Mouse (Mus musculus) gastrocnemius, adult 18-20 months (tissue): ENCODE results near the gene Tut1. TPM values are rescaled to one million over a fixed set of nuclear protein-coding genes. Genes with fewer than 3 reads are reported as not detected.
A peak's percentile ranks its signal among the peaks of the same experiment; 100 is the strongest.
"Not testable (repeated sequence)": the region's sequence is repeated elsewhere in the genome, so short reads cannot be mapped to it uniquely, and the experiment has no call there.

ENCODE experiments used
- DNase-seq: peaks from one replicate; pipeline ENCODE4 v3.0.0; 2021; ENCODE audit warnings: low spot score
- total RNA-seq, 2 experiments: library from RNA; stranded (reverse); gene quantifications; 2 replicates each; pipeline ENCODE4 v1.2.3; 2021

Gene Tut1
- total RNA-seq, 2 experiments from 2014 or later = 7.6 to 8.2 TPM

DNA sequence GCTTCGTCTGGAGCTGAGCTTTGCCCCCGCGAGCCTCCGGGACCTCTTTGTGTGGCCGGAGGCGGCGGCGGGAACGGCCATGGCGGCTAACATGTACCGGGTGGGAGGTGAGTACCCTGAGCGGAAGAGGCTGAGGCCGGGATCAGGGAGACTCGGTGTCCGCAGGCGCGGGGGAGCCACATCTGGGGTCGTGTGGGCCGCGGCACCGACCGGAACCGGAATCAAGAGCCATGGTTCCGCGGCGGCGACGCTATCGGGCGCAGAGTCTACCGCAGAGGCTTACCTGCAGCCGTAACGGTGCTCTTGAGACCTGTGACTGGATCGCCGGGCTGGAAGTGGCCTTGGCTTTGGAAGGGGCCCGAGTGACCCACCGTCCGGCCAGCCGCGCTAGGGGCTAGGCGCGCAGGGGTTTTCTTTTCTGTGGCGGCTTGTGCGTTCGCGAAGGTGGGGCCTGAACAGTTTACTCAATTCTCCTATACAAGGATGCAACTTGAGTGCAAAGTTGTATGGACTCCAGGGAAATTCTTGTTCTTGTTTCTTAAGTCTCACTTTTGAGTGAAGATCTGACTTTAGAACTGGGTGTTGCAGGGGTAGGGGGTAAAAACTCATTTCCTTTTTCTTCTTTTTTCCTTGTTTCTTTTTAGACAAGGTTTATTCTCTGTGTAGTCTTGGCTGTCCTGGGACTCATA, 11.2 kb upstream of the Tut1 start:
- no peak for DNase-seq

DNA sequence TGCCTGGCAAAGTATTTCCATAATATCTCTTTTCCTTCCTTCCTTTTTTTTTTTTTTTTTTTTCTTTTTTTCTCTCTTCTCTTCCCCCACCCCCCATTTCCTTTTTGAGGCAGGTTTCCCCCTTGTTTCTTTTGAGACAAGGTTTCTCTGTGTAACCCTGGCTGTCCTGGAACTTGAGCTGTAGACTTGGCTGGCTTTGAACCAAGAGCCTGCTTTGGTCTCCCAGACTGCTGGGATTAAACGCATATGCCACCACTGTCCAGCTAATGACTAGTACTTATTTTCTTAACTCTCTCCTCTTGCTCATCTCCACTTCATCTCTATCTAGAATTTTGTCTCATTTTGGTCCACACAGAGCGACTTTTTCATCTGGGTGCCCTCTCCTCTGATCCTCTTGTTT, 10.6 kb upstream of the Tut1 start:
- no peak for DNase-seq

GRCm38 (mm10) chr19:8944062-8944461, 9.6 kb upstream of the Tut1 start:
- no peak for DNase-seq

GRCm38 (mm10) chr19:8944750-8945149, 8.9 kb upstream of the Tut1 start:
- peak; percentile 68 for DNase-seq

DNA sequence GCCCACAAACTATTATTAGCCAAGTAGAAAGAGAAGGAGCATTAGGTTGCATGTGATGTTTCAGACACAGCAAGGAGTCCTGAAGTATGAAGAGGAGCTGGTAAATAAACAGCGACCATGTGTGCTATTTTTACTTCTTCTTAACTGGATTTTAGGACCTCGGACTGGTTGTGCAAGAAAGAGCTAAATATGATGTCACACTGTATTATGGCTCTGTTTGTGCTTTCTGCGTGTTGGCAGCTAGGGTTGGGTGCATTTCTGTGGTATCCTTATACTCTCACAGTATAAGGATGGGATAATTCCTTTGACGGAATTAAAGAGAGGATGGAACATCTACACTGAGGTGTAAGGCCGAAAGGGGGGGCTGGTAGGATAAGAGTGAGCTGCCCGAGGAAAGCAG, 8.4 kb upstream of the Tut1 start:
- no peak for DNase-seq

- DNase-seq = no peak
Observed at GRCm38 (mm10) chr19:8946929-8947328, 6.7 kb upstream of the Tut1 start.

GRCm38 (mm10) chr19:8950190-8950589, 3.5 kb upstream of the Tut1 start:
- DNase-seq = no peak

DNA sequence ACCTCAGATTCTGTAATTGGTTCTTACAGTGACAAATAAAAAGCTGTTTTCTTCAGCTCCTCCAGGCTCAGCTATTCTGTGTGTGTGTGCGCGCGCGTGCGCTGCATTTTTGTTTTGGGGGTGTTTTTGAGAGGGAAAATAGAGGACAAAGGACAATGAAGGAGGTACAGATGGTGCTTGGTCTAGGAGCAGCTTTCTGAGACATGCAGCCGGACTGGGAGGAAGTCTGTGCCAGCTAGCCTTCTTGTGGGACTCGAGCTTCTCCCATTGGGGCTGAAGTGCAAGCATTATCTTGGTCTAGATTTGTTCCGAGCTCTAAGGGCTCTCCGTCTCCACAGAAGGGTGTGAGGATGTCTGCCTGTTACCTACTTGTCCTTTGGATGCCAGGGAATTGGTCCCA, 1.4 kb upstream of the Tut1 start:
- DNase-seq = no peak

DNA sequence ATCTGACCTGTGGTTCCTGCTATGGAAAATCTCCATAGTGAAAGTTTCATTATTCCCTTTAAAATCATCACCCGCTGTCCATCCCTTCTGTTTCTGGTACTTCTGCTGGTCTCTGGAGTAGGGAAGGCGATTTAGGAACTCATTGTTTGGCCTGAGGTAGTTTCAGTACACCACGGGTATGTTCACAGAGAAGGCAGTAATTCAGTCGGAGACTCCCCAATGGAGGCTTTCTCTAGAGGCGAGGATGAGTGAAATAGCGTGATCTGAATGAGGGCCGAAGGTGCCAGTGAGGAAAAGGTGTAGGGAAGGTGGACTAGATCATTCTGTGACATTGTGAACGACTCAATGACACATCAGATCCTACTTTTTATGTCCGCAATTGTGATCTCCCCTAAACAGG, 524 bp downstream of the Tut1 start:
- no peak for DNase-seq

GRCm38 (mm10) chr19:8962256-8962655, 8.6 kb downstream of the Tut1 start:
- no peak for DNase-seq

- no peak for DNase-seq
Observed at GRCm38 (mm10) chr19:8965075-8965474, 11.4 kb downstream of the Tut1 start.

- no peak for DNase-seq
Observed at GRCm38 (mm10) chr19:8965771-8966170, 12.1 kb downstream of the Tut1 start.

GRCm38 (mm10) chr19:8966198-8966589, 12.5 kb downstream of the Tut1 start:
- no peak for DNase-seq

GRCm38 (mm10) chr19:8966590-8967372, 13.1 kb downstream of the Tut1 start, which contains the start of gene Eef1g:
TSS of gene Eef1g (plus strand) at chr19:8967041.
- DNase-seq = peak; percentile 98

DNA sequence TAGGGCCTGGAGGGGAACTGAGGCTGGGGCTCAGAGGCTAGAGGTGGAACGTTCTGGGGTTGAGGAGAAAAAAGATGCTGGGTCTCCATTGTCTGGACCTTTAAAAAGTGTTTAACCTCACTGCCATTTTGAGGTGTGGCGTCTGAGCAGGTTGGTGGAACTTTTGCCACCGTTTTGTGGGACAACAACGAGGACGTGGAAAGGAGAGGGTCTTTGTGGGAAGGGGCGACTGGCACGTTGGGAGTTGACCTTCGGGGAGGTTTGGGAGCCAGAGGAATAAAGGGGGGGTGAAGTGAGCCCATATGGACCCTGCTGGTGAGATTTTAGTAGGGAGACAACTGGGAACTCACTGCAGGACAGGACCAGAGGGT, 13.7 kb downstream of the Tut1 start:
- no peak for DNase-seq

DNA sequence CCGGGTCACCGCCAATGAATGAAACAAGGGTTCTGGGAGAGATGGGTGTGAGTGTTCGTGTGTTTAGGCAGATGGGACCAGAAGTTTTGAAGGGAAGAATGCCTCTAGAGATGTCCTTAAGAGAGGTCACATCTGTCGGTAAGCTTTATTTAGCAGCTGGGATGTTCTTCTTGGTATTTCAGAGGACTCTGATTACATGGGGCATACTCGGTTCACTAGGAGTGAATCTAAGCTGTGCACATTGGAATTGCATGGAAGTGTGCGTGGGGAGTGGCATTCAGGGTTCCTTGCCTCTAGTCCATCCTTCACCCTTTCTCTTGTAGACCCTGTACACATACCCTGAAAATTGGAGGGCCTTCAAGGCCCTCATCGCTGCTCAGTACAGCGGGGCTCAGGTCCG, 14.2 kb downstream of the Tut1 start:
- DNase-seq = no peak

DNA sequence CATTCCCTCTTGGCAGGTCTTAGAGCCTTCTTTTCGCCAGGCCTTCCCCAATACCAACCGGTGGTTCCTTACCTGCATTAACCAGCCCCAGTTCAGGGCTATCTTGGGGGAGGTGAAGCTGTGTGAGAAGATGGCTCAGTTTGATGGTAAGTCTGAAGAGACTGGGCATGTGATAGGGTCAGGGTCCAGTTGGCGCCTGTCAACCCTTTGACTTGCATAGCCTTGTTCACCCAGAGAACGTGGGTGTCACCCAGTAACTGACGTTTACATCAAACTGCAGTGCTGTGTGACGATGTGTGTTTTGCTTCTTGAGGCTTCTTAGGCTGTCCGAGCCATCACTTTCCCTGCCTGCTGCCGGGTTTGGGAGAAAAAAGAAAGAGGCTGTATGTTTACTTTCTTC, 18.8 kb downstream of the Tut1 start:
- DNase-seq = not testable (repeated sequence)

DNA sequence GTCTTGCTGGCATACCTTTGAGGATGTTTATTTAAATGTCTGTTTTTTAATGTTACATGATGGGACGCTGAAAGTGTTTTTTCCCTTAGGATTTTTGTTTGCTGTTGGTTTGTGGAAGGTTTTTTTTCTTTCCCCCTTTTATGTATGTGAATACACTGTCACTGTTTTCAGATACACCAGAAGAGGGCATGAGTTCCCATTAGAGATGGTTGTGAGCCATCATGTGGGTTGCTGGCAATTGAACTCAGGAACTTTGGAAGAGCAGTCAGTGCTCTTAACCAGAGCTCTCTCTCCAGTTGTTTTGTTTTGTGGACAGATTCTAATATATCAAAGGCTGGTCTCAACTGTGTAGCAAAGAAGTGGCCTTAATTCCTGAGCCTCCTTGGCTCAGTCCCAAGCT, 21.0 kb downstream of the Tut1 start:
- no peak for DNase-seq

- no peak for DNase-seq
Observed at GRCm38 (mm10) chr19:8975491-8975890, 21.8 kb downstream of the Tut1 start.

GRCm38 (mm10) chr19:8976535-8976934, 22.9 kb downstream of the Tut1 start:
- DNase-seq = peak; percentile 75

DNA sequence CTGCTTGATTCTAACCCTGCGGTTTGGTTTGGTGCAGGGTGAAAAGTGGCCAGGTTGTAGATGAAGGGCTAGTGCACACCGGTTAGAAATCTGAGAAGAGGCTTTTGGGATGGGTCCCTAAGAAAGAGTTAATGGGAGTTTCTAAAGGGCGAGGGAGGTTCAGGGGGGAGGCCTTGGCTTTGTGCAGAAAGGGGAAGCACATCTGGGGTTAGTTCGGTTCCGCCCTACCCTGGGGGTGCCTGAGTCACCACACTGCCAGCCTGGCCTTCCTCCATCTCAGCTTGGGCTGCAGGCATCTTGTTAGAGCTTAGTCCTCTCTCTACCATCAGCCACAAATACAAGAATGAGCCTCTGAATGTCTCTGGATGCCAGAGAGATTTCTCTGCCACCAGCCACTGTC, 27.1 kb downstream of the Tut1 start:
- DNase-seq = no peak

- DNase-seq = peak; percentile 81
Observed at GRCm38 (mm10) chr19:8981450-8982168, 28.0 kb downstream of the Tut1 start.
